Mouse (Mus musculus) olfactory bulb, adult 2 months (tissue): ENCODE measurements around the gene Polm.

Source experiments
- CTCF ChIP-seq: fragments of 200-500 bp; IDR thresholded peaks from 2 replicates; pipeline ENCODE4 v1.5.1; 2012; ENCODE audit warnings: low read depth, mild to moderate bottlenecking, low read length, moderate library complexity; ENCODE audit not compliant: insufficient read depth
- POLR2A ChIP-seq: fragments of 200-500 bp; IDR thresholded peaks from 2 replicates; pipeline ENCODE4 v1.6.1; 2012; ENCODE audit warnings: mild to moderate bottlenecking, low read depth, low read length, moderate library complexity; ENCODE audit not compliant: insufficient read depth

- TF ChIP-seq POLR2A = no peak
- no peak for TF ChIP-seq CTCF
Measured at GRCm38 (mm10) chr11:5872707-5873106, 34.9 kb upstream of the Polm start.
